Mouse (Mus musculus) limb, embryonic 15.5 days (tissue): ENCODE measurements around the gene Krt71. TPM values are rescaled to one million over a fixed set of nuclear protein-coding genes. Genes with fewer than 3 reads are reported as not detected.

Source experiments
- ATAC-seq: fragments of 200-750 bp; cut with Nextera tagmentation; 2 replicates; pipeline ENCODE4 v1.8.0; 2017; ENCODE audit warnings: low read depth, moderate TSS enrichment; ENCODE audit not compliant: insufficient number of reproducible peaks, low FRiP score, low TSS enrichment
- H3K27ac ChIP-seq: fragments of 300-500 bp; sonication (generic); 2 replicates; pipeline ENCODE4 v1.5.1; 2015; ENCODE audit warnings: moderate library complexity, mild to moderate bottlenecking, inconsistent platforms
- H3K27me3 ChIP-seq: fragments of 300-500 bp; sonication (generic); 2 replicates; pipeline ENCODE4 v1.6.1; 2015; ENCODE audit warnings: inconsistent platforms
- H3K36me3 ChIP-seq: fragments of 300-500 bp; sonication (generic); 2 replicates; pipeline ENCODE4 v1.6.1; 2015; ENCODE audit warnings: inconsistent platforms
- H3K4me1 ChIP-seq: fragments of 300-500 bp; sonication (generic); 2 replicates; pipeline ENCODE4 v1.6.1; 2015; ENCODE audit warnings: inconsistent platforms
- H3K4me2 ChIP-seq: fragments of 300-500 bp; sonication (generic); 2 replicates; pipeline ENCODE4 v1.6.1; 2015; ENCODE audit warnings: mild to moderate bottlenecking, inconsistent platforms
- H3K4me3 ChIP-seq: fragments of 300-500 bp; sonication (generic); 2 replicates; pipeline ENCODE4 v1.5.1; 2015; ENCODE audit warnings: mild to moderate bottlenecking, inconsistent platforms
- H3K9ac ChIP-seq: fragments of 300-500 bp; sonication (generic); 2 replicates; pipeline ENCODE4 v1.6.1; 2015; ENCODE audit warnings: inconsistent platforms
- H3K9me3 ChIP-seq: fragments of 300-500 bp; sonication (generic); 2 replicates; pipeline ENCODE4 v1.6.1; 2016; ENCODE audit warnings: inconsistent platforms
- WGBS: fragments of 180-500 bp; shearing (Covaris S2); methylation state at CpG from one replicate; pipeline ENCODE4 v1.1.7; 2015; 5-methylcytosine and 5-hydroxymethylcytosine counted together
- polyA plus RNA-seq: library from polyadenylated mRNA; unstranded; fragments of >200 nt; fragmentation: Nextera tagmentation; extraction: Ambion mirVana; gene quantifications from 2 replicates; pipeline ENCODE4 v1.2.1, GENCODE M21; 2015

Gene Krt71
- not detected in 2 replicates for polyA plus RNA-seq

GRCm38 (mm10) chr15:101742711-101743110, at the start of gene Krt71:
Gene Krt71, minus strand, starts transcription at chr15:101743109.
- WGBS, result 60% methylated on average over 14 of the region's 14 CpGs
- H3K4me3 ChIP-seq, result no peak within 1 kb of the TSS
- no peak within 1 kb of the TSS for H3K27ac ChIP-seq
- H3K27me3 ChIP-seq, result peaks cover 18% of the 10 kb centered on the region
- H3K4me1 ChIP-seq, result no peaks in the 10 kb centered on the region
- H3K9me3 ChIP-seq, result no peaks in the 10 kb centered on the region
- no peak for ATAC-seq
- no peak within 1 kb of the TSS for H3K4me2 ChIP-seq
- H3K9ac ChIP-seq, result no peak within 1 kb of the TSS
- no peaks in the 10 kb centered on the region for H3K36me3 ChIP-seq

GRCm38 (mm10) chr15:101790867-101791266, 48.0 kb upstream of the Krt71 start:
- H3K9me3 ChIP-seq, result no peaks in the 10 kb centered on the region
- no peak overlapping the region for H3K9ac ChIP-seq
- H3K4me1 ChIP-seq, result no peaks in the 10 kb centered on the region
- no peak overlapping the region for H3K27ac ChIP-seq
- no peak overlapping the region for H3K4me2 ChIP-seq
- ATAC-seq, result no peak
- 0 out of 2 replicates have a peak, but pooled peaks cover 12% of the 10 kb centered on the region for H3K27me3 ChIP-seq
- 9% methylated on average over 3 of the region's 3 CpGs for WGBS
- H3K4me3 ChIP-seq, result no peak overlapping the region
- H3K36me3 ChIP-seq, result no peaks in the 10 kb centered on the region

- Histone ChIP-seq H3K4me3 (no peak within 1 kb of the TSS), H3K36me3 (no peaks in the 10 kb centered on the region), H3K9ac (no peak within 1 kb of the TSS), H3K27me3 (0 out of 2 replicates have a peak, but pooled peaks cover 4% of the 10 kb centered on the region), H3K27ac (no peak within 1 kb of the TSS), H3K9me3 (no peaks in the 10 kb centered on the region), H3K4me1 (no peaks in the 10 kb centered on the region), H3K4me2 (no peak within 1 kb of the TSS)
- WGBS, result 83% methylated on average over 18 of the region's 18 CpGs
- no peak for ATAC-seq
Observed at GRCm38 (mm10) chr15:101786360-101786759, 43.5 kb upstream of the Krt71 start, which contains the start of gene Krt72. Gene Krt72, minus strand, starts transcription at chr15:101786460.

- Histone ChIP-seq H3K9me3 (no peaks in the 10 kb centered on the region), H3K36me3 (no peaks in the 10 kb centered on the region), H3K27me3 (peaks cover 8% of the 10 kb centered on the region; the same call in 1 of the 2 replicates), H3K9ac (no peak overlapping the region), H3K4me2 (no peak overlapping the region), H3K4me3 (no peak overlapping the region), H3K27ac (no peak overlapping the region), H3K4me1 (no peaks in the 10 kb centered on the region)
- no peak for ATAC-seq
- WGBS, result 73% methylated on average over 10 of the region's 10 CpGs
Observed at GRCm38 (mm10) chr15:101773420-101773819, 30.5 kb upstream of the Krt71 start.

- no peaks in the 10 kb centered on the region for H3K36me3 ChIP-seq
- peaks cover 8% of the 10 kb centered on the region; the same call in 1 of the 2 replicates for H3K27me3 ChIP-seq
- H3K4me3 ChIP-seq, result no peak overlapping the region
- H3K9me3 ChIP-seq, result no peaks in the 10 kb centered on the region
- H3K4me1 ChIP-seq, result no peaks in the 10 kb centered on the region
- ATAC-seq, result 0 out of 2 replicates have a peak, but pooled peaks have one; percentile 50
- no peak overlapping the region for H3K27ac ChIP-seq
- WGBS, result 7% methylated on average over 5 of the region's 5 CpGs
- H3K9ac ChIP-seq, result no peak overlapping the region
- H3K4me2 ChIP-seq, result no peak overlapping the region
Observed at GRCm38 (mm10) chr15:101772711-101773081, 29.8 kb upstream of the Krt71 start.

DNA sequence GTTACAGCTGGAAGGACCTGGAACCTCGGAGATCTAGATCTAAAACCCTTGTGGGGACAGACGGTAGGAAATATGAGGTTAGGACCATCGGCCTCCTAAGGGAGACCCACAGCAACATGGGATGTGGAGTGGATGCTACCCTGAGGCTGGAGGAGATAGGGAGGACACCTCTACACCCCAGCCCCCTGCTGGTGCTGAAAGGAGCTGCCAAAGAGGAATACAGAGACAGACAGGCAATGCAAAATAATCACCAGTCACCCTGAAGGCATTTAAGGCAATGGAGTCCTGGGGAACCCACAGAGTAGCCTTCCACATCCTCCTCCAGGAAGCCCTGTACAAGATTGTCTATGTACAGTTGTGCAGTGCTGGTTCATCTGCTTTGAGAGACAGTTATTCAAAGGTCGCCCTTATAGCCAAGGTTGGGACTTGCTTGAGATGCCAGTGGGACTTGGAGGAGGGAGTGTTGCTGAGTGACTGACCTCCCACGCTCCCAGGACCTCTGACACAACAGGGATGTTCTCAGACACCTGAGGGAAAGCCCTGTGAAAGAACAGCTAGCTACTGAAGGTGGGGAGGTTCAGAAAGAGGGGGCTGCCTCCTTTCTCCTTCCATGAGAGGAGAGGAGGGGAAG, 29.3 kb upstream of the Krt71 start:
- H3K4me3 ChIP-seq, result no peak overlapping the region
- H3K36me3 ChIP-seq, result no peaks in the 10 kb centered on the region
- no peak overlapping the region for H3K27ac ChIP-seq
- ATAC-seq, result no peak
- H3K9me3 ChIP-seq, result no peaks in the 10 kb centered on the region
- H3K27me3 ChIP-seq, result peaks cover 8% of the 10 kb centered on the region; the same call in 1 of the 2 replicates
- WGBS, result 62% methylated on average over 5 of the region's 5 CpGs
- H3K9ac ChIP-seq, result no peak overlapping the region
- no peaks in the 10 kb centered on the region for H3K4me1 ChIP-seq
- H3K4me2 ChIP-seq, result no peak overlapping the region

GRCm38 (mm10) chr15:101770226-101770625, 27.3 kb upstream of the Krt71 start:
- ATAC-seq, result no peak
- H3K27me3 ChIP-seq, result peaks cover 8% of the 10 kb centered on the region; the same call in 1 of the 2 replicates
- H3K4me1 ChIP-seq, result peaks cover 3% of the 10 kb centered on the region; the same call in 1 of the 2 replicates
- no peak overlapping the region for H3K9ac ChIP-seq
- H3K4me2 ChIP-seq, result no peak overlapping the region
- H3K9me3 ChIP-seq, result no peaks in the 10 kb centered on the region
- H3K4me3 ChIP-seq, result no peak overlapping the region
- H3K27ac ChIP-seq, result peak overlapping the region; percentile 75
- no peaks in the 10 kb centered on the region for H3K36me3 ChIP-seq
- 42% methylated on average over 8 of the region's 8 CpGs for whole genome bisulfite sequencing

DNA sequence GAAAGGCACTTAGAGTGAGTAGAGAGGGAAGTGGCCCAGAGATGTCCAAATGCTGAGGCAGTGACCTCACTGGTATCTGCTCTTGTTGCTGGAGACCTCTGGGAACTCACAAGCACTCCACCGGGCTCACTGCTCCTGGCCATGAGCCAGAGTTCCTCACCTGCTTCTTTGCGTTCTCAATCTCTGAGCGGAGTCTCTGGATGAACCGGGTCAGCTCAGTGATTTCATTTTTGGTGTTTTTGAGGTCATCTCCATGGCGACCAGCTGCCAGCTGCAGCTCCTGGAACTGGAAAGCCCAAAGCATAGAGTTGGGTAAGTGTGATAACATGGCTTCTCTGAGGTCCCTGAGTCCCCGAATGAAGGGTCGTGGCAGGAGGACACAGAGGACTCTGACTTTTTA, 5.1 kb downstream of the Krt71 start:
- ATAC-seq, result no peak
- Histone ChIP-seq H3K4me2 (no peak overlapping the region), H3K4me3 (no peak overlapping the region), H3K36me3 (no peaks in the 10 kb centered on the region), H3K9ac (no peak overlapping the region), H3K27ac (no peak overlapping the region), H3K4me1 (peaks cover 7% of the 10 kb centered on the region; the same call in 1 of the 2 replicates), H3K9me3 (no peaks in the 10 kb centered on the region), H3K27me3 (peaks cover 7% of the 10 kb centered on the region)
- WGBS, result 74% methylated on average over 7 of the region's 7 CpGs

DNA sequence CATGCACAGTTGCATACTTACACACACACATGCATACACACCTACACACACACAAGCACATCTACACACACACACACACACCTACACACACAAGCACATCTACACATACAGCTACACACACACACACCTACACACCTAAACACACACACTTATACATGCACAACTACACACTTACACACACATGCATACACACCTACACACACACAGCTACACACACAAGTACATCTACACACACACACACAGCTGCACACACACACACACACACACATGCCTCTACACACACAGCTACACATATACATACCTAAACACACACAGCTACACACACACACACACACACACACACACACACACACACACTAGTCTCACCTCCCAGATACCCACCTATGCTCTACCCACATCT, 12.3 kb downstream of the Krt71 start:
- ATAC-seq, result no peak
- no peak overlapping the region for H3K4me3 ChIP-seq
- H3K27me3 ChIP-seq, result no peaks in the 10 kb centered on the region
- no peaks in the 10 kb centered on the region for H3K4me1 ChIP-seq
- no peaks in the 10 kb centered on the region for H3K36me3 ChIP-seq
- no peak overlapping the region for H3K27ac ChIP-seq
- no peak overlapping the region for H3K9ac ChIP-seq
- no peak overlapping the region for H3K4me2 ChIP-seq
- H3K9me3 ChIP-seq, result no peaks in the 10 kb centered on the region

- Histone ChIP-seq H3K9me3 (no peaks in the 10 kb centered on the region), H3K27ac (no peak overlapping the region), H3K27me3 (0 out of 2 replicates have a peak, but pooled peaks cover 4% of the 10 kb centered on the region), H3K9ac (no peak overlapping the region), H3K4me2 (no peak overlapping the region), H3K4me1 (no peaks in the 10 kb centered on the region), H3K36me3 (no peaks in the 10 kb centered on the region), H3K4me3 (no peak overlapping the region)
- 44% methylated on average over 5 of the region's 5 CpGs for WGBS
- ATAC-seq, result no peak
Observed at GRCm38 (mm10) chr15:101724686-101725085, 18.2 kb downstream of the Krt71 start.

DNA sequence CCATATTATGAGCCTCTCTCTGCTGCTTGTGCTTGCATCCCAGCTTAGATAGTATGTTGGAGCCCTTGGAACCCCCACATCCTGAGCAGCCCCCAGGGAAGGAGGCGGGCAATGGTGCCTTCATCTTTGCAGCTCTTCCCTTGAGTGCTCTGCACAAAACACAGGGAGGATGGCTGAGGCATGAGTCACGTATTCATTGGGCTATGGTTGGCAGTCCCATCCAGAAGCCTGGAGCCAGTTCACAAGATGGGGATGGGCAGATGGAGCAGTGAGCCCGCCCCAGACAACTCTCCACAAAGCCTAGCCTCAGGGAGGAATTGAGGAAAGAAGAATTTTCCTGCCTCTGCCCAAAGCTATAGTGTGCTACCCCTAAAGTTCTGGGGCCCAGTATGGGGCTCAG, 27.1 kb downstream of the Krt71 start:
- Histone ChIP-seq H3K9me3 (no peaks in the 10 kb centered on the region), H3K4me2 (no peak overlapping the region), H3K4me1 (peaks cover 5% of the 10 kb centered on the region; the same call in 1 of the 2 replicates), H3K9ac (no peak overlapping the region), H3K27me3 (no peaks in the 10 kb centered on the region), H3K4me3 (no peak overlapping the region), H3K27ac (no peak overlapping the region), H3K36me3 (no peaks in the 10 kb centered on the region)
- 56% methylated on average over 3 of the region's 3 CpGs for WGBS
- ATAC-seq, result no peak

GRCm38 (mm10) chr15:101714356-101714755, 28.6 kb downstream of the Krt71 start:
- 73% methylated on average over 5 of the region's 5 CpGs for WGBS
- H3K36me3 ChIP-seq, result no peaks in the 10 kb centered on the region
- H3K4me2 ChIP-seq, result no peak overlapping the region
- no peak overlapping the region for H3K9ac ChIP-seq
- H3K27ac ChIP-seq, result 0 out of 2 replicates have a peak overlapping the region, but pooled peaks have one; percentile 27
- H3K4me1 ChIP-seq, result peaks cover 5% of the 10 kb centered on the region; the same call in 1 of the 2 replicates
- no peak for ATAC-seq
- H3K9me3 ChIP-seq, result no peaks in the 10 kb centered on the region
- H3K4me3 ChIP-seq, result no peak overlapping the region
- no peaks in the 10 kb centered on the region for H3K27me3 ChIP-seq
